Mouse (Mus musculus) adrenal gland, adult 8-10 months (tissue): ENCODE data around the gene Stx6. TPM values are rescaled to one million over a fixed set of nuclear protein-coding genes. Genes with fewer than 3 reads are reported as not detected.

ENCODE experiments used
- DNase-seq: peaks from one replicate; pipeline ENCODE4 v3.0.0; 2022
- total RNA-seq, 4 experiments: library from RNA; stranded (reverse); gene quantifications; 2 replicates each; pipeline ENCODE4 v1.2.4; 2022

The Stx6 gene
- total RNA-seq, 4 experiments from 2014 or later = 51.1 to 58.4 (median 54.2) TPM

DNA sequence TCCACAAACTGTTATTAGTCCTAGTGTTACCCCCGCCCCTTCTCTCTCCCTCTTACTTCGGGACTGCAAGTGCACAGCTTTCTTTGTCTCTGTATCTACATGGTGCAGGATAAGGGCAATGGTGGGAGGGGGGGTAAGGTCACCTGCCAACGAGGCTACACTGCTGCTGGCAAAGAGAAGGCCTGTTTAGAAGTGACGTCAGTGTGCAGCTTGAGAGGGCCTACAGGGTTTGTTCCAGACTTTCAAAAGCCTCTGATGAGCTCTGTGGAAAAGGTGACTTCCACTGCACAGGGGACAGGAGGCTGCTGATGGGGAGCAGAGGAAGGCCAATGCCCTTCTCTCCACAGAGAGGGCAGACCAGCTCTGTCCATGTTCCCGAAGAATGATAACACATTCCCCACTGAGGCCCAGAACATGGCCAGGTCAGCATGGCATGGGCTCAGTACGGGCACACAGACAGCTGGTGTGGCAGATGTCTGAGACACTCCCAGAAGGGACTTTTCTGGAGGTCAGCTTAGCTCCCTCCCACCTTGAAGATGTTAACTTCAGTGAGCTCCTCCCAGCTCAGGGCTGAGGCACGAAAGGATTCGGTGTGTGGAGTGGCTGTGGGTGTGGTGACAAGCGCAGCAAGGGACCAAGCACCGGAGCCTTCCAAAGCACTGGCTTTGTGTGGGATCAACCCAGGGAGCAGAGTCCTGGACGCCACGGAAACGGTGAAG, 78.0 kb downstream of the Stx6 start:
- no peak for DNase-seq

DNA sequence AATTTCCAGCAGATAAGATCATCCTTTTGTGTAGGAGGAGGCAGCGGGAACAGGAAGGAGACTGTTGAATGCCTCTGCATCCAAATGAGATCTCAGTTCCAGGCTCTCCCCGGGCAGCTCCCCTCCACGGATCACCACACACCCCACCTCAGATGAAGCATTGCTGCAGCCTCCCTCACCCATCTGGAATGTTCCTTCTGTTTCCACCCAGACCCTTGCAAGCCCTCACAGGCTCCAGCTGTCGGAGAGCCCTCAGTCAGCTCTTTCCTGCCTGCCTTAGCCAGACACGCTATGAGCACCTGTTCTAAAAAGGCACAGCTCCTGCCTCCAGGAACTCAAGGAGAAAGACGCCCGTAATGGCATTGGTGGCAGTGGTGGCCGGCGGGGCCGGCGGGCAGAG, 78.9 kb downstream of the Stx6 start:
- no peak for DNase-seq

DNA sequence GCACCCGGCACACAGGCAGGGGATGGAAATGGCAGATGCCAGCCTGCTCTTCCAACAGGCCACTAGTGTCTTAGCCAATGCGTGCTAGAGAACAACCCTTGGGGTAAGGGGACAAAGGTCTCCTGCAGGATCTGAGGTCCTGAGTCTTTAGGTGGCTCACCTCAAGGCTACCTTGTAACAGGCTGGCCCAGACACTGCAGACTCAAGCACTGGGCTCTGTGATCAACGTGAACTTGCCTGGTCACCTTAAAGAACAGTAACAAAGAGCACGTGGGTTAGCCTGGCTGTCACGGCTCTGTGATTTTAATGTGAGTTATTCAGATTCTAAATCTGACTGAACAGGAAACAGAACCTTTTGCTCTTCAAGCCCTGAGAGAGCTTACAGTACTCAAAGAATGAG, 79.6 kb downstream of the Stx6 start:
- DNase-seq = no peak

DNA sequence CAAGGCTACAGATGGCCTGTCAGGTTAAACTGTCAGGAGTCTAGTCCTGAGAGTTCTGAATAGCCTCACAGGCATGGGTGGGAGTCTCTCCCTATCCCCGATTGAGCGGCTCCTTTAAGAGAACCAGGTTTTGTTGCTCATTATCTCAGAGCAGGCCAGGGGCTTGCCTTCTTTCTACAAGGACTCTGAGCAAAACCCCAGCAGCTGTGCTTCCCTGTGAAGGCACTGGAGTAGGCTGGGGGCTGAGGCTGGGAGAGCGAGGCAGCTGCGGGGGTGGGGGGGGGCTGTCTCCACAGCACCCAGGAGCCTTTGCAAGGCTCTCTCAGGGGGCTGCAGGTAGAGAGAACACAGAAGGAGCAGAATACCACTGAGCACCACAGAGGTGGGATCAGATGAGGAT, 80.7 kb downstream of the Stx6 start:
- no peak for DNase-seq

DNA sequence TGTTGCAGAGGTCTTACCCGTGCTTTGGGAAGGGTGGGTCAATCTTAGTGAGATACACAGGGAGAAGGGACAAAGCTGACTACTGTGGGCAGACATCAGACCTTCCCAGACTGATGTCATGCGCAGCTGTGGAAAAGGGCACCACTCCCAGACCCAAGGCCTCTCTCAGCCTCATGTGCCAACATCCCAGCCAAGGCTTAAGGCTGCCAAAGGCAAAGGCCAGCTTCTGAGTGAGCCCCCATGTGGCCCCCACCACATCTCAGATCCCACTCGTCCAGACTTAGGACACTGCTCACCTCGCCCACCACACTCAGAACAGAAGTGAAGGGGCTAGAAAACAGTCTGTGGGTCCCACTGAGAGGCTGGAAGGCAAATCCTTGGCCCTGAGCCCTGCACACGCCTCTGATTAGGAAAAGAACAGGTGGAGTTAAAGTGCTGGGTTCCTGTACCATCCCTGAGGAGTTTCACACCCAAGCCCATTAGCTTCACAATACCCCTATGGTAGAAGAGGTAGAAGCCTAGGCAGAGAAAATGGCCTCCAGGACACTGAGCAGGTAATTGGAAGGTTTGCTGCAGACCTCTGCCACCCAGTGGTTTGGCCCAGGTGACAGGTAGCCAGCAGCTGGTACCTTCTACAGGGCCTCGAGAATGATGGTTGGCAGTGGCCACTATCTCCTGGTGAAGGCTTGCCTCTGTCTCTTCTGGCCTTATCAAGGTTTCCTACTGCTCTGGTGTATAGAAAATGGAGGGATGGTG, 81.6 kb downstream of the Stx6 start:
- peak; percentile 82 for DNase-seq

DNA sequence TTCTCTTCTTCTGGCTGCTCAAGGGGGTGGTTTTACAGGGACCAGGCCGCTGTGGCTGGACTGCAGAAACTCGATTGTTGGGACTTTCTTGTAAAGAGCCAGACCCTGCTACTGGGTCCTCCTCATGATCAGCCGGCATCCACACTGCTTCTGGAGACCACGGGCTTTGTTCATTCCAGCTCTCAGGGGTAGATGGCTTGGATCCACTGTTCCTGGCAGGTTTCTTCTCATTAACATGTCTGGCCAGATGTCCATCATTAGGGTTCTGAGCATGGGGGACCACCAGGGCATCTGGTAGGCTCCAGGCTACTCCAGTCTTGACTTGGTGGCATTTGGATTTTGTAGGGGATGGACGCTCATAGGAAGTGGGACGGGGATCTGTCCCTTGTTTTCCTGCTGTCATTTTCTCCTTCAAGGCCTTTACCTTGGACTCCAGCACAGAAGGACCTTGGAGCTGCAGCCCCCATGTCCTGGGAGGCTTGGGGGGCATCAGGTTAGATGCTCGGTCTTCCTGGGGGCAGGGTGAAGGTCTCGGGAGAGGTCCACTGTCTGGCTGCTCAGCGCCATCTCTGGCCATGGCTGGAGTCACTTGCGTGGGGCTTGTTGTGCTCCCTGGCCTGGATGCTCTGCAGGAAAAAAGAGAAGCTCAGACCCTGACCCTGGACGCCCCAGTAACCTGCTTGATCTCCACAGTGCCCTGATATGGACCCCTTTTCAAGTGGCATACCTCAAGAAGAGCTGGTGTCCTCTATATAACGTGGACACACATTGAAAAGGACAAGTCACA, 83.4 kb downstream of the Stx6 start:
- no peak for DNase-seq

DNA sequence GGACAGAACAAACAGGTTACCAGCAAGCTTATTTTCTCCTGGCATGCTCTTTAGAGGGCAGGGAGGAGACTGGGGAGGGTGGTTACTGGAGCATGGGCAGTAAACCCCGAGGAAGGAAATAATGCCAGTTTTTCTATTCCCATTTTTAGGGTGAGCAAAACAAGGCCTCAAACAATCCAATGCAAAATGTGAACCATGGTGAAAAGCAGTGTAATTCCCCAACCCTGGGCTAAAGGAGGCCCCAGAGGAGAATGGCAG, 83.9 kb downstream of the Stx6 start:
- DNase-seq = no peak

DNA sequence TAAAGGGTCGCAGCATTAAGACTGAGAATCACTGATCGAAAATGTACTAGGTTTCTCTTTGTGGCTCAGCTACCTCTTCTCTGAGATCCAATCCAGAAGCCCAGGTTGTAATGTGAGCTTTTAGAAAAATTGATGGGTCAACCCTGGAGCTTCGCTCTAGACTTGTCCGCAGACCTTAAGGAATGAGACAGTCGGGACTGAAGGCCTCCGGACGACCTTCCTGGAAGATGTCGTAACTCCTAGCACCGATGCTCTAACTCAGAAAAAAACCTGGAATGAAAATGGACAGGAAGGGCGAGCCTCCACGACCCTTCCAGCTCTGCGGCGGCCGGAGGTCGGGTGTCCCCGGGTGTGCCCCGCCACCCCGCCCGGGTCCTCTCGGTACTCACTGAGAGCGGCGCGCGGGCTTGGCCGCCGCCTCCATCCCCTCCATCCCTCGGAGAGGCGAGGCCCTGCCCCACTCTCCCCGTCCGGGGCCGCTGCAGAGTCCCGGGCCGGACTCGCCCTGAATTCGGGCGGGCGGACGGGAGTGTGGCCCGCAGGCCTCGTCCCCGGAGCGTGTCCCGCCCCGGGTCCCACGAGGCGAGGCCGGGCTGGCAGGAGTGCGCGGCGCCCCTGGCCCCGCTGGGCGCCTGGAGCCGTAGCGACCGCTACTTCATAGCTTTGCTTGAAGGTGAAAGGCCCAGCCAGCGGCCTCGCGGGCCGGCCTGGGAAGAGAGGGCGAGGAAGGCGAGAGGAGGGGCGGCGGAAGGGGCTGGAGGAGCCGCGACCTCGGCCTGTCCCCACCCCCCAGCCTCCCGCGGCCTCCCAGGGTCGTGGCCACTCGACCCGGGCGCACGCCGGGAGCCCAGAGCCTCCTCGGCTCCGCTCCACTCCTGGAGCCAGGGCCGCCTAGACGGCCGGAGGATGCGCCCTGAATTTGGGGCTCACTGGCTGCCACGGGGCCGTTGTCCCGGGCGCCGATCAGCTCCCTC, 85.6 kb downstream of the Stx6 start, which contains the start of gene BC034090:
BC034090 (minus strand) TSS at position 648 of the 974 bp plus-strand sequence.
- DNase-seq = no peak

DNA sequence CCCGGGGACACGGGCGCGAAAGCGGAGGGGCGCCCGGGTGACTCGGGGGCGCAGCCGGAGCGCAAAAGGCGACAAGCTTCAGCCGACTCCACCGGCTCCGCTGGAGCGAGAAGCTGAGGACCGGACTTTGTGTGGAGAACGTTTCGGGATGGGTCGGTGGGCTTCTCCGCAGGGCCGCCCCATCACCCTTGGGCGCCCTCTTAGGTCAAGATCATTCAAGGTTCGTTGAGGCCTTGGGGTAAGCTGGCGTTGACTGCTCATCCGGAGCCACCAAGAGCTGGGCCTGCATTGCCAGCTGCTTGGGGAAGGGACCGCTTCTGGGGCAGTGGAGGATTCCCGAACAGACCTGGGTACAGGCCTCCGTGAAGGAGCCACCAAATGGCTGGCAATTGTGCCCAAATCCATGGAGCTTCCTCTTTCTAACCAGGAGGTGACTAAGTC, 86.3 kb downstream of the Stx6 start:
- DNase-seq = no peak

DNA sequence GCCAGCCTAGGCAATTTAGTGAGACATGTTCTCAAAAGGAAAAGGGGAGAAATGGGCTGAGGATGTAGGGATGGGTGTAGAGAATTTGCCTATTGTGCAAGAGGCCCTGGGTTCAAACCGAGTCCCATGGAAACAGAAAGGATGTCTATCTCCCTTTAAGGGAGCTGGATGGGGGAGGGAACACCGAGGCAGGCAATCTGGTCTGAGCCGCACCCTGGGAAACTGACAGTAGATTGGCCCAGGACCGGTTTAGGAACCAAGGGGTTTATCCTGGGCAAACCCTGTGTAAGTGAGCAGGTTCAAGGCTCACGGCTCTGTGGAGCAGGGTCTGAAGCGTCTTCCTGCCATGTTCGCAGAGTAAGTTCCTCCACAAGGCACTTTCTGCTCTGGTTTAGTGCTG, 87.0 kb downstream of the Stx6 start:
- DNase-seq = no peak

DNA sequence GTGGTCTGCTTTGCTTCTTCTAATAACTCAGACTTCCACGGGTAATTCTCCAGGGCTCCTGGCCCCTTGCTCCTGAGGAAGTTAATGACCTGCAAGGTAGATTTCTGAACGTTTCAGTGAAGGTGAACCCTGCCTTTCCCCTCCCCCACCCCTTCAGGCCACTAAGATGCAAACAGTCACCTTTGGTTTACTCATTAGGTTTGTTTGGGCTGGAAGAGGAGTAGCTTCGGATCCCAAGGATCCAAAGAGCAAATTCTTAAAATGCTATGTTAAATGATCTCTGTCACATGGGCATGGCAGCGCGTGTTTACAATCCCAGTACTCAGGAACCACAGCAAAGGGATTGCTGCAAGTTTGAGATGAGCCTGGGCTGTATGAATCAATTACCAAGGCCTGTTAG, 88.9 kb downstream of the Stx6 start:
- DNase-seq = no peak

DNA sequence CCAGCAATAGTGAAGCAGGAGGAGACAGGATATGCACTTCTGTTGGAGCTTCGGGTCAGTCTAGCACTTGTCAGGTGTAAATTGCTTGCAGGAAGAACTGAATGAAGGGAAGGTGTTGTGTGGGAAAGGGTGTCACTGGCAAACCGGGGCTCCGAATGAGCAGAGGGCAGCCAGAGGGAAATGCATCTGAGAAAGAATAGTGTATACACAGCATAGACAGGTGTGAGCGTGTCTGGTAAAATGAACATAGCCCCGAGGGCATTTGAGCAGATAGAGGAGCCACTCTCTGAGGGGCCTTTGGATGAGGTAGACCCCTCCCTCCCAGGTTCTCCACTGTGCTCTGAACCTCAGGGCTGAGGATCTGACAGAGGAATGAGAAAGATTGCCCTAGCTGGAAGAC, 89.5 kb downstream of the Stx6 start:
- DNase-seq = no peak

DNA sequence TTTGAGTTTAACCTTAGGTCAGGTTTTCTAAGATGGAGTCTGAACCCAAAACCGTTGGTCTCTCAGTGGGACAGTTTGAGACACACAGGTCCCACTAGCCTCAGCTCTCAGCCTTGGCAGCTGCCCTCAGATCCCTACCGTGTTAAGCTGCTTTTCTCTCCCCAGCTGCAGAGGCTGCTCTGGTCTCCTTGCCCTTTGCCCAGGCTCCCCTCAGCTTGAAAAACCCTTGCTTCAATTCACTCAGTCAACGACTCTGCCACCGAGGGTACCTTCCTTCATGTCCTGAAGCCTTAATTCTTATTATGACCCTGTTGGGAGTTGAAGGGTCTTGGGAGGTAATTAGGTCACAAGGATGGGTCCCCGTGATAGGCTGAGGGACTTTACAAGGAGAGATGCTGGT, 91.4 kb downstream of the Stx6 start:
- no peak for DNase-seq

DNA sequence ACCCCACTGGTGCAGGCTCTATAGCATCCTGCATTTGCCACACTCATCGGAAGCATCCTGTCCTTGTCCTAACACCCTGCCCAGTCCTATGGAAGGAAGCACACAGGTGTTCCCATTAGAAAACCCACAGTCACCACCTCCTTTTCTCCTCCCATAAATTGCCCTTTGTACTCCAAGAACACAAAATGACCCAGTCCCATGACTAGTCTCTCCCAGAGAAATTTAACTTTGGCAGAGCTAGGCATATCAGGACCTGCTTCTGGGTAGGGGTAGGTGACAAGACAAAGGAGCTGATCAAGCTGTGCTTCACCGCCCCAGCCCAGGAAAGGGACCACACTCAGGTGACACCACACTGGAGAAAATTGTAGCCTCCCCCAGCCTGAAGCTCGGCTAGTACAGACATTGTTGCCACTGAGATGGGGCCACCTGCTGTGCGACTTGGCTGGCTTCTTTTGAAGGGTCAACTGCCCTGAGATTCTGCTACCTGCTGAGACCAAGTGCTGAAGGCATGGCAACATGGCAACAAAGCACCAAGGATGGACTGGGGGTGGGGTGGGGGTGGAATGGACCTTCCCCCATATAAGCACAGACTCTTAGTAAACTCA, 92.1 kb downstream of the Stx6 start:
- no peak for DNase-seq

DNA sequence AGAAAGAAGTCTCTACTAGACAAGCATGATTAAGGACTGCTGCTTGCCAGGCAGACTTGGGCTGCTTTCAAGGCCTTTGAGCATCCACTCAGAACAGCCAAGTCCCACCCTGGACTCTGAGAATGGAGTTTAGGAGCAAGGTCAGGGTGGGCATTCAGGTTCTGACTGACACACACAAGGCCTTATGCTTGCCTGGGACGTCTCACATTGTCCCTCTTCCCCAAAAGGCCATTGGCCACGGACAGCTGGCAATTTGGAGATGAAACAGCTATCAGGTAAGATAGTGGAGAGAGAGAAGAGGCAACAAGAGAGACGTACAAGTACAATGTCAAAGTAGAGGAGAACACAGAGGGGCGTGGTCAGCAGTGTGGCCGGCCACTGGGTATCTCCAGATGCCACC, 93.1 kb downstream of the Stx6 start:
- DNase-seq = no peak

DNA sequence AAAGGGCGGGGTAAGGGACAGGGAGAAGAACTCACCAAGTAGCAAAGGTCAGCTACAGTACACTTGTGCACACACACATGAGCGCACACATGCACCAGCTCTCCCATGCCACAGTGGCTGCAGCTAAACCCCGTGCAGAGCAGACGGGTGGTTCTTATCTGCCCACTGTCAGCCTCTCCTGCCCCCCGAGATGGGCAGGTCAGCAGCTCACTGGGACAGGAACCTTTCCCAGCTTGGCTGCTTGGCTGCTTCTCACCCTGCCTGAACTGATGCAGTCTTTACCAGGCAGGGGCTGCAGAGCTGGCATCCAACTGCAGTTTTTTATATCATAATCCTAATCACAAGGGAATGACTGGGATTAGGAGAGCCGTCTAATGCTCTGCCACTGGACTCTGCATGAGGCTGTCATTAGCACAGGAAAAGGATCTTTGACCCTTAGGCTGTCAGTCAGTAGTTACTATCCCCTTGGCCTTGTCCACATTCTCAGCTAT, 94.2 kb downstream of the Stx6 start:
- DNase-seq = no peak

DNA sequence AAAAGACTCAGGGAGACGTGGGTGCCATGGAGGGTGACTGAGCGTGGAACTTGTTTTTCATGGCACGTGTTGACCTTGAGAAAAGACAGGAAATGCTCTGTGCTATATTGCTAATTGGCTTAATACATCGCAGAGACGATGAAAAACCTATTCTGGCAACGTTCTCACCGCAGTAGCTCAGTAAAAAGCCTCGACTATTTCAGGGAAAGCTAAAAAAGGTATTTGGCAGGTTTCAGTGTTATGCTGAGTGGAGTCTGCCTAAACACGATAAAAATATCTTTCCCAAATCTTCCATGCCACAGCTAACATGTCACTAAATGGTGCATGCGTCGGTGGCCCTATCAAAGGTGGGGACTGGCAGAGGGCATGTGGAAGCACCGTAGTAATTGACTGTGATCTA, 94.6 kb downstream of the Stx6 start:
- no peak for DNase-seq

DNA sequence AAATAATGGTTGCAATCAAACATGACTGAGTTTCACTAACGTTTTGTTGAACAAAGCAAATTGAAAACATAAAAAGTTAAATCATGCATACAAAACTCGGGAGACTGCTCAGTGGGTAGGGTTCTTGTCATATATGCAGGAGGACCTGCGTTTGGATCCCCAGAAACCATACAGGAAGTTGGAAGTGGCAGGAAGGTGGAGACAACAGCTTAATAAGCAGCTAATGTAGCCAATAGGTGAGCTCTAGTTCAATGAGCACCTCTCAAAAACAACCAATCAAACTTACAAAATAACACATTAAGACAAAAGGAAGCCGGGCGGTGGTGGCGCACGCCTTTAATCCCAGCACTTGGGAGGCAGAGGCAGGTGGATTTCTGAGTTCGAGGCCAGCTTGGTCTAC, 95.8 kb downstream of the Stx6 start:
- DNase-seq = no peak
